Mouse (Mus musculus) liver, embryonic 15.5 days (tissue): ENCODE measurements at regions not wholly inside any gene's neighbourhood (a gene's known extent, or its start where the extent isn't known, plus 50 kb on each side); places are given as distances from the start of the nearest gene placed in this dataset.

Source experiments
- ATAC-seq: fragments of 200-750 bp; cut with Nextera tagmentation; 2 replicates; pipeline ENCODE4 v1.8.0; 2017; ENCODE audit warnings: moderate number of reproducible peaks, mild to moderate bottlenecking, moderate library complexity; ENCODE audit not compliant: insufficient read depth
- H3K27ac ChIP-seq: fragments of 300-500 bp; sonication (generic); replicated peaks from 2 replicates; pipeline ENCODE4 v1.5.1; 2015; ENCODE audit warnings: mild to moderate bottlenecking, inconsistent platforms
- H3K27me3 ChIP-seq: fragments of 300-500 bp; sonication (generic); 2 replicates; pipeline ENCODE4 v1.6.1; 2015; ENCODE audit warnings: mild to moderate bottlenecking, inconsistent platforms
- H3K36me3 ChIP-seq: fragments of 300-500 bp; sonication (generic); replicated peaks from 2 replicates; pipeline ENCODE4 v1.6.1; 2015; ENCODE audit warnings: moderate library complexity, mild to moderate bottlenecking, inconsistent platforms
- H3K4me1 ChIP-seq: fragments of 300-500 bp; sonication (generic); replicated peaks from 2 replicates; pipeline ENCODE4 v1.6.1; 2015; ENCODE audit warnings: inconsistent platforms
- H3K4me2 ChIP-seq: fragments of 300-500 bp; sonication (generic); 2 replicates; pipeline ENCODE4 v1.6.1; 2015; ENCODE audit warnings: moderate library complexity, mild to moderate bottlenecking, inconsistent platforms
- H3K4me3 ChIP-seq: fragments of 300-500 bp; sonication (generic); replicated peaks from 2 replicates; pipeline ENCODE4 v1.5.1; 2015; ENCODE audit warnings: mild to moderate bottlenecking, inconsistent platforms
- H3K9ac ChIP-seq: fragments of 300-500 bp; sonication (generic); 2 replicates; pipeline ENCODE4 v1.6.1; 2015; ENCODE audit warnings: moderate library complexity, mild to moderate bottlenecking, inconsistent platforms
- H3K9me3 ChIP-seq: fragments of 300-500 bp; sonication (generic); replicated peaks from 2 replicates; pipeline ENCODE4 v1.6.1; 2016; ENCODE audit warnings: inconsistent platforms
- WGBS: fragments of 180-500 bp; shearing (Covaris S2); methylation state at CpG from one replicate; pipeline ENCODE4 v1.1.7; 2015; ENCODE audit warnings: mixed read lengths; ENCODE audit not compliant: insufficient replicate concordance; 5-methylcytosine and 5-hydroxymethylcytosine counted together

DNA sequence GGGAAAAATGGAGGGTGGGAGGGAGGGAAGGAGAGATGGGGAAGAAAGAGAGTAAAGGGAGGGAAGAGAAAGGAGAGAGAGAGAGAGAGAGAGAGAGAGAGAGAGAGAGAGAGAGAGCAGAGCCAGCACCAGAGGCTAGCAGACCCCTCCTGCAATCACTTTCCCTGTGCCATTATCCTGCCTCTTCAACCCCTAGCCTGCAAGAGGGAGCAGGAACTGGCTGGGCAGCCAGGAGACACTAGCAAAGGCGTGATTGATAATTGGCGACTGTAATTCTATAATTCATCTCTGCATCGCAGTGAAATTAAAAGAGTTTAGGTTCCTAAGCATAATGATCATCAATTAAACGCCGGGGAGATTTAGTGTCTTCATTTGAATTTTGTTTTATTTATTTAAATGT lies 190.1 kb upstream of the 4931429L15Rik start:
- ATAC-seq, result no peak
- no peak overlapping the region for H3K4me2 ChIP-seq
- H3K27ac ChIP-seq, result no peak overlapping the region
- no peak overlapping the region for H3K9ac ChIP-seq
- no peaks in the 10 kb centered on the region for H3K27me3 ChIP-seq
- H3K4me1 ChIP-seq, result no peaks in the 10 kb centered on the region
- 63% methylated on average over 5 of the region's 5 CpGs for WGBS
- H3K9me3 ChIP-seq, result no peaks in the 10 kb centered on the region
- H3K36me3 ChIP-seq, result no peaks in the 10 kb centered on the region
- no peak overlapping the region for H3K4me3 ChIP-seq

DNA sequence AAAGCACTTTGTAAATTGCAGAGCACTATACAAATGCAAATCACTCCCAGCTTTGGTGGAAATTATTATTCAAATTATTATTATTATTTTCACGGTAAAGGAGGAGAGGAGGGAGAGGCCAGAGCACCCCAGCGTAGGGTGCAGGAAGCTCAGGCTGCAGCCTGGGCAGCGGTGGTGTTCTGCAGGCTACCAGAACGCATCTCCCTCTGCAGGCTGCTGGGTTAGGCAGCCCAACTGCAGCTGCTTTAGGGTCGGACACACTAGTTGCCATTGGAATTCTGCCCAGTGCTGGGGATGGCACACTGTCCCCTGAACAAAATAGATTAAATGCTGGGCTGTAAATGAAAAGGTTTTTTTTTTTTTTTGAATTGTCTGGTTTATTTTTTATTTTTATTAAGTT lies 189.7 kb upstream of the 4931429L15Rik start:
- Histone ChIP-seq H3K9me3 (no peaks in the 10 kb centered on the region), H3K36me3 (no peaks in the 10 kb centered on the region), H3K9ac (no peak overlapping the region), H3K4me1 (no peaks in the 10 kb centered on the region), H3K27me3 (no peaks in the 10 kb centered on the region), H3K27ac (no peak overlapping the region), H3K4me3 (no peak overlapping the region), H3K4me2 (no peak overlapping the region)
- 25% methylated on average over 5 of the region's 5 CpGs for WGBS
- ATAC-seq, result no peak

- no peak overlapping the region for H3K27ac ChIP-seq
- H3K36me3 ChIP-seq, result no peaks in the 10 kb centered on the region
- no peak overlapping the region for H3K4me3 ChIP-seq
- 51% methylated on average over 4 of the region's 4 CpGs for WGBS
- no peak for ATAC-seq
- no peaks in the 10 kb centered on the region for H3K4me1 ChIP-seq
- H3K27me3 ChIP-seq, result no peaks in the 10 kb centered on the region
- no peak overlapping the region for H3K4me2 ChIP-seq
- no peak overlapping the region for H3K9ac ChIP-seq
- H3K9me3 ChIP-seq, result no peaks in the 10 kb centered on the region
These were observed 187.2 kb upstream of the 4931429L15Rik start for GRCm38 (mm10) chr9:46507036-46507435.

DNA sequence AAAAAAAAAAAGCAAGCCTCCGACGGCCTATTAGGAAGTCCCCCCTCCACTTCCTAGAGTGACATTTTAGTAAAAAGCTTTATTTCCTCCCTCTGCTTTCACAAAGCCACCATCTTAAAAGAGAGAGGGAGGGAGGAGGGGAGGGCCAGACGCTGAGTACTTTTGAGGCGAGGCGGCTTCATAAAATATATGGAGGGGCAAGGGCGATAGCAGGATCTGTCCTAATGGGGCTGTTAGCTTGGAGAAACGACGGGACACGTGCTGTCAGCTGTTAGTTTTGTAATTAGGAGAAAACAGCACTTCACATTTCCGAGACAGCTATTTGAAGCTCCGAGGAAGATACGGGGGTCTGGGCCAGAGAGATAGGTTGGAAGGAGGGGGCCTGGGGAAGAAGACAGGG lies 184.8 kb upstream of the 4931429L15Rik start:
- H3K9ac ChIP-seq, result no peak overlapping the region
- no peak for ATAC-seq

GRCm38 (mm10) chr9:46504133-46504416 lies 184.3 kb upstream of the 4931429L15Rik start:
- H3K9ac ChIP-seq, result no peak overlapping the region
- H3K27ac ChIP-seq, result no peak overlapping the region
- H3K36me3 ChIP-seq, result no peaks in the 10 kb centered on the region
- H3K4me2 ChIP-seq, result no peak overlapping the region
- no peak for ATAC-seq
- H3K4me3 ChIP-seq, result no peak overlapping the region
- H3K27me3 ChIP-seq, result no peaks in the 10 kb centered on the region
- H3K9me3 ChIP-seq, result no peaks in the 10 kb centered on the region
- 44% methylated on average over 3 of the region's 3 CpGs for WGBS
- H3K4me1 ChIP-seq, result no peaks in the 10 kb centered on the region

More for the DNA sequence above, 184.8 kb upstream of the 4931429L15Rik start:
- Histone ChIP-seq H3K36me3 (no peaks in the 10 kb centered on the region), H3K27me3 (no peaks in the 10 kb centered on the region), H3K4me1 (no peaks in the 10 kb centered on the region), H3K27ac (no peak overlapping the region), H3K9me3 (no peaks in the 10 kb centered on the region), H3K4me3 (no peak overlapping the region), H3K4me2 (no peak overlapping the region)
- 46% methylated on average over 12 of the region's 12 CpGs for WGBS

GRCm38 (mm10) chr9:46503321-46504132 lies 183.7 kb upstream of the 4931429L15Rik start:
- Histone ChIP-seq H3K36me3 (no peaks in the 10 kb centered on the region), H3K9me3 (no peaks in the 10 kb centered on the region), H3K4me3 (no peak overlapping the region), H3K4me2 (no peak overlapping the region), H3K9ac (no peak overlapping the region), H3K27me3 (no peaks in the 10 kb centered on the region), H3K27ac (no peak overlapping the region), H3K4me1 (no peaks in the 10 kb centered on the region)
- 63% methylated on average over 8 of the region's 8 CpGs for WGBS
- no peak for ATAC-seq

DNA sequence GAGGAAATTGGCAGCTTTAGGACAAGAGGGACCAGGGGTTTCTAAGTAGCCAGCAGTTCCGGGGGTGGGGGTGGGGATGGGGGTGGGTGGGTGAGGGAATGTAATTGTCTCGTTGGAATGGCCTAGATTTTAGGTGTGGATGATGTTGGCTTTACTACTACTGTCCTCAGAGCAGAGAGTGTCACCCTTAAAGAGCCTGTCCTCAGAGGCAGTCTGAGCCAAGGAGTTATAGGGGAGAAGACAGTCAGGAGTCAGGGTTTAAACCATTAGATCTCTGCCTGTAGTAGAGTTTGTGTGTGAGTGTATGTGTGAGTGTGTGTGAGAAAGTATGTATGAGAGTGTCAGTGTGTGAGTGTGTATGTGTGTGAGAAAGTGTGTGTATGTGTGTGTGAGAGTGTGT lies 179.6 kb upstream of the 4931429L15Rik start:
- Histone ChIP-seq H3K4me3 (no peak overlapping the region), H3K27me3 (no peaks in the 10 kb centered on the region), H3K4me2 (no peak overlapping the region), H3K4me1 (no peaks in the 10 kb centered on the region), H3K9me3 (no peaks in the 10 kb centered on the region), H3K9ac (no peak overlapping the region), H3K27ac (no peak overlapping the region), H3K36me3 (no peaks in the 10 kb centered on the region)
- ATAC-seq, result no peak
- 29% methylated on average over 2 of the region's 2 CpGs for WGBS

DNA sequence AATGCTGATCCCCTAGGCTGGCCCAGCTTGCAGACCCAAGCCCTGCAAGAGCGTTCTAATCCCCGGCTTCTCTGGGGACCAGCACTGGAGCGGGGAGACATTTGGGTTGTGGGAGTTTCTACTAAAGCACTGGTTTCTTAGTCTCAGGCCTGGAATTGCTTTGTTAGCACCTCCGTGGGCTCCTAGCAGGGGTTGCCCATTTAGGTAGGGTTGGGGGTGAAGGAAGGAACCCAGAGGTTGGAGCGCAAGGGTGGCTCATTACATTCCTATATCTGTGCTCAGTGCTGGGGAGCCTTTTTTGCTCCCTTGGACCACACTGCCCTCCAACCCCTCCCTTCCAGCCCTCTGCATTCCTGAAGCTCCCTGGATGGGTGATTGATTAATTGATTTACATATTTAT lies 179.1 kb upstream of the 4931429L15Rik start:
- Histone ChIP-seq H3K4me3 (no peak overlapping the region), H3K36me3 (no peaks in the 10 kb centered on the region), H3K9me3 (no peaks in the 10 kb centered on the region), H3K4me1 (no peaks in the 10 kb centered on the region), H3K9ac (no peak overlapping the region), H3K27ac (no peak overlapping the region), H3K27me3 (no peaks in the 10 kb centered on the region), H3K4me2 (no peak overlapping the region)
- no peak for ATAC-seq
- 55% methylated on average over 5 of the region's 5 CpGs for WGBS

GRCm38 (mm10) chr9:46495276-46495675 lies 175.5 kb upstream of the 4931429L15Rik start:
- H3K27ac ChIP-seq, result no peak overlapping the region
- H3K27me3 ChIP-seq, result no peaks in the 10 kb centered on the region
- ATAC-seq, result no peak
- no peak overlapping the region for H3K4me3 ChIP-seq
- no peaks in the 10 kb centered on the region for H3K9me3 ChIP-seq
- H3K4me2 ChIP-seq, result no peak overlapping the region
- H3K36me3 ChIP-seq, result no peaks in the 10 kb centered on the region
- no peak overlapping the region for H3K9ac ChIP-seq
- H3K4me1 ChIP-seq, result no peaks in the 10 kb centered on the region
- WGBS, result 58% methylated on average over 6 of the region's 6 CpGs

DNA sequence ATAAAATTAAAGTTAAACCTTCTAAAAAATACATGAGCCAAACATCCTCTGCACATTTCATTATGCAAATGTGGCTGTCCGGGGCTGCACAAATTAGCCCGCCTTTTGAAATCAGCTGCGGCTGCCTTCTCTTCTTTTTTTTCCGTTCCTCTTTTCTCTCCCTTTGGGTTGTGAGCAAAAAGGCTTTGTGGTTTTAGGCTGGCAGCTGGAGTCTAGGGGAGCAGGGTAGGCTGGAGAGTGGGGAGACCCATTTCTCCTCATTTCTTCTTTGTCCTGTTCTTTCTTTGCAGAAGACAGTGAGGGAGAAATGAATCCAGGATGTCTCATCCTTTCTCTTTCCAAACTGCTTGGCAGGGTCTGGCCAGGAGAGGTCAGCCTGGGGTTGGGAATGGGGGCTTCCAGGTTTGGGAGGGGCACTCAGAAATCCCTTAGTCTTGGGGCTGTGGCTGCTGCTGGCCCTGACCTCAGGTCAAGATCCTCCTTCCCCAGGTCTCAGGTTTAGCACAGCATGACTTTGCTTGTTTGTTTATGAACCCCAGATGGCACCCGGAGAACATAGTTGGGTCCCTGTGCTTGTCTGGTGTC lies 163.2 kb upstream of the 4931429L15Rik start:
- 37% methylated on average over 5 of the region's 5 CpGs for WGBS
- Histone ChIP-seq H3K4me3 (no peak overlapping the region), H3K9ac (no peak overlapping the region), H3K4me2 (no peak overlapping the region), H3K36me3 (no peaks in the 10 kb centered on the region), H3K4me1 (0 out of 2 replicates have a peak, but pooled peaks cover 8% of the 10 kb centered on the region), H3K9me3 (no peaks in the 10 kb centered on the region), H3K27me3 (no peaks in the 10 kb centered on the region), H3K27ac (no peak overlapping the region)
- no peak for ATAC-seq

- no peak for ATAC-seq
- Histone ChIP-seq H3K27me3 (no peaks in the 10 kb centered on the region), H3K9ac (no peak overlapping the region), H3K4me2 (no peak overlapping the region), H3K27ac (no peak overlapping the region), H3K36me3 (no peaks in the 10 kb centered on the region), H3K4me3 (no peak overlapping the region), H3K9me3 (no peaks in the 10 kb centered on the region), H3K4me1 (0 out of 2 replicates have a peak, but pooled peaks cover 8% of the 10 kb centered on the region)
- 37% methylated on average over 12 of the region's 12 CpGs for WGBS
These were observed 162.5 kb upstream of the 4931429L15Rik start for GRCm38 (mm10) chr9:46482034-46482858.
